Mouse (Mus musculus) E14TG2a.4 (cell line): Measurements from ENCODE around the gene Bcas3.

Experiments used
- H3K27me3 ChIP-seq: 2 replicates; pipeline ENCODE4 v1.6.1; 2014; ENCODE audit warnings: low read length, control low read depth; ENCODE audit not compliant: insufficient read depth
- H3K36me3 ChIP-seq: 2 replicates; pipeline ENCODE4 v1.6.1; 2014; ENCODE audit warnings: low read length, control low read depth; ENCODE audit not compliant: insufficient read depth
- H3K4me1 ChIP-seq: replicated peaks from 2 replicates; pipeline ENCODE4 v1.6.1; 2014; ENCODE audit warnings: low read depth, low read length, control low read depth
- H3K4me3 ChIP-seq: replicated peaks from 2 replicates; pipeline ENCODE4 v1.5.1; 2014; ENCODE audit warnings: mild to moderate bottlenecking, low read length
- H3K9me3 ChIP-seq: 2 replicates; pipeline ENCODE4 v1.6.1; 2014; ENCODE audit warnings: low read length, control low read depth
- CTCF ChIP-seq: conservative IDR thresholded peaks from 2 replicates; pipeline ENCODE4 v1.5.1; 2014; ENCODE audit warnings: low read length
- NANOG ChIP-seq: IDR thresholded peaks from 2 replicates; pipeline ENCODE4 v1.6.1; 2014; ENCODE audit warnings: borderline replicate concordance, low read length, mixed read lengths
- POU5F1 ChIP-seq: IDR thresholded peaks from 2 replicates; pipeline ENCODE4 v1.6.1; 2014; ENCODE audit warnings: low read length, borderline replicate concordance

Gene Bcas3

GRCm38 (mm10) chr11:85509334-85509733 lies 156.4 kb downstream of the Bcas3 start:
- Histone ChIP-seq H3K27me3 (no peaks in the 10 kb centered on the region), H3K36me3 (peaks cover 3% of the 10 kb centered on the region; the same call in 1 of the 2 replicates), H3K4me3 (no peak overlapping the region), H3K4me1 (peaks cover 10% of the 10 kb centered on the region; the same call in 1 of the 2 replicates), H3K9me3 (no peaks in the 10 kb centered on the region)
- TF ChIP-seq POU5F1 (no peak), CTCF (no peak), NANOG (no peak)

DNA sequence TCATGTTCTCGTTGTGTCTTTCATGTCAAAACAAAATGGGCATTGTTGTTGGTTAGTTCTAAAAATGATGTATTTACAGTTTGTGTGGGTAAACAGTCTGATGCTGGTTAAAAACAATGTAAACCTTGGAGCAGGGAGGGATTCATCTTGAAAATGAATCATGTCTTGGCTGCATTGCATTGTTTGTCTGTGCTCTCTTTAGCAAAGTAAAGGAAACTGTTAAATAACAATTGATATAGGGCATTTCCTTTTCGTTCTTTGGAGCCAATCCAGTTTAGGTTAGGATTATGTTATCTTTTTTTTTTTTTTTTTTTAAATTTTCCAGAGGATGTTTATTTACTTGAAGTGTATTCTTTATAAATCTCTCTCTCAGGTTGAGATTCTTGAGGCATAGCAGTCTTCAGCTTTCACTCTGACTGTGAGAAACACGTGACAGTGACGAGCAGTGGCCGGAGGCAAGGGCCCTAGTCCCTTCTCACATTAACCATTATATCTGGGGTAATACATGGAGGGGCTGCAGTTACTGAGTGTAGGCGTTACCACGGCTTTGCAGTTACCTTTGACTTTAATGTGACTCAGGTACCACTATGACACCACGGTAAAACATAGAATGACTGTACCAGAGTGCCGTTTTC lies 158.4 kb downstream of the Bcas3 start:
- no peak for TF ChIP-seq NANOG
- TF ChIP-seq CTCF: no peak
- no peak for TF ChIP-seq POU5F1
- Histone ChIP-seq H3K9me3 (no peaks in the 10 kb centered on the region), H3K27me3 (no peaks in the 10 kb centered on the region), H3K4me3 (no peak overlapping the region), H3K4me1 (peaks cover 10% of the 10 kb centered on the region; the same call in 1 of the 2 replicates), H3K36me3 (peaks cover 3% of the 10 kb centered on the region; the same call in 1 of the 2 replicates)

GRCm38 (mm10) chr11:85516724-85517123 lies 163.8 kb downstream of the Bcas3 start:
- TF ChIP-seq POU5F1 (no peak), NANOG (no peak), CTCF (no peak)
- Histone ChIP-seq H3K4me1 (no peaks in the 10 kb centered on the region), H3K9me3 (no peaks in the 10 kb centered on the region), H3K36me3 (peaks cover 3% of the 10 kb centered on the region; the same call in 1 of the 2 replicates), H3K27me3 (no peaks in the 10 kb centered on the region), H3K4me3 (no peak overlapping the region)

DNA sequence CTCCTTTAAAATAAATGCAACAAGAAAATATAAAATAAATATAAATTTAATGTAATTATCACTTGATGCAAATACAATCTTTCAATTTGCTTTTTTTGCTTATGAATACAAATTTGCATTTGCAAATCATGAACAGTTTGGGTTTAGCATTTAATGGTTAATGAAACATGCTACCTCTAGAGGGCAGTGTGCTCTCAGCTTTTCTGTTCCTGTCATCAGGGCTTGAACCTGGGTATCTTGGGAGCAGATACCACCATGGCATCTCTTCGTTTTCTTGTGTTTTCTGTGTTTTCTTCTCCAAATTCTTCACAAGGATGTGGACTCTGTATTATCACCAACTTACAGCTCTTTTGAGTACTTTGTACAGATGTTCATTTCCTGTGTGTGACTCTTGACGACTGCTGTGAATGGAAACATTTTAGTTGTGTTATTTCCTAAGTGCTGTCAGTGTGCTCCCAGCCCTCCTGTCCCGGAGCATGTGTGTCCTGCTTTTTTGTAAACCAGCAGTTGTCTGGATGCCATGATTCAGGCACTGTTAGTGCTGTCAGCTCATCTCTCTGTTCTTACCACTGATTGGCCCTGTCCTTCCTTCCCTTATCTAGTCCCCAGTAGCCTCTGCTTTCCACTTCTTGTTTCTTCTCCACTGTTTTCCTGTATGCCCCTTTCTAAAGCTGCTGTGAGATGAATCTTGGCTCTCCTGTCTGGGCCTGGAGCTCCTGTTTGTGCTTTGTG lies 165.2 kb downstream of the Bcas3 start:
- Histone ChIP-seq H3K4me3 (no peak overlapping the region), H3K36me3 (no peaks in the 10 kb centered on the region; the same call in 1 of the 2 replicates), H3K27me3 (no peaks in the 10 kb centered on the region), H3K9me3 (no peaks in the 10 kb centered on the region), H3K4me1 (peaks cover 1% of the 10 kb centered on the region)
- TF ChIP-seq POU5F1: no peak
- peak; percentile 55 for TF ChIP-seq CTCF
- TF ChIP-seq NANOG: no peak

- peaks cover 20% of the 10 kb centered on the region for H3K4me1 ChIP-seq
- no peaks in the 10 kb centered on the region; the same call in 1 of the 2 replicates for H3K36me3 ChIP-seq
- H3K27me3 ChIP-seq: no peaks in the 10 kb centered on the region; the same call in 1 of the 2 replicates
- no peaks in the 10 kb centered on the region for H3K9me3 ChIP-seq
- no peak for TF ChIP-seq POU5F1
- no peak for TF ChIP-seq CTCF
- TF ChIP-seq NANOG: no peak
- no peak overlapping the region for H3K4me3 ChIP-seq
These were observed 167.3 kb downstream of the Bcas3 start for GRCm38 (mm10) chr11:85520236-85520635.

- H3K9me3 ChIP-seq: no peaks in the 10 kb centered on the region
- H3K4me1 ChIP-seq: peaks cover 21% of the 10 kb centered on the region
- H3K36me3 ChIP-seq: no peaks in the 10 kb centered on the region; the same call in 1 of the 2 replicates
- H3K4me3 ChIP-seq: no peak overlapping the region
- TF ChIP-seq NANOG: no peak
- TF ChIP-seq POU5F1: no peak
- no peak for TF ChIP-seq CTCF
- no peaks in the 10 kb centered on the region; the same call in 1 of the 2 replicates for H3K27me3 ChIP-seq
These were observed 168.0 kb downstream of the Bcas3 start for GRCm38 (mm10) chr11:85520996-85521395.

DNA sequence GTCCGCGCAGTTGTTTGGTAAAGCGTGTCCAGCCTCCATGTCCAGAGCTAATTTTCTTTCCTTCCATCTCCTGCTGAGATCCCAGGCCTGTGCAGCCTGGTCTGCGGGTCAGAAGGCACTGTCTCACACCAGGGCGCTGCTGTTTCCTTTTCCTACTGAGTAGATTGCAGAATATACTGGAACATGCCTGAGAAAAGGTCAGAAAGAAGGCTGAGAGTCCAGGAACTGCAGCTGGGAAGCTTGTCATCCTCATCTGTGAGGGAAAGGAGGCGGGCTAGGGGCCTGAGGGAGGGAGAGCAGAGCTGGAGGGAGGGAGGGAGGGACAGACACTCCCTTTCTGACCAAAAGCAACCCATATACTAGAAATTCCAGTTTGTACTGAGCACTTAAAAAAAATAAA lies 170.7 kb downstream of the Bcas3 start:
- H3K9me3 ChIP-seq: no peaks in the 10 kb centered on the region
- H3K4me3 ChIP-seq: no peak overlapping the region; the same call in 1 of the 2 replicates
- TF ChIP-seq NANOG: no peak
- TF ChIP-seq POU5F1: no peak
- TF ChIP-seq CTCF: no peak
- H3K27me3 ChIP-seq: no peaks in the 10 kb centered on the region; the same call in 1 of the 2 replicates
- peaks cover 43% of the 10 kb centered on the region for H3K4me1 ChIP-seq
- no peaks in the 10 kb centered on the region; the same call in 1 of the 2 replicates for H3K36me3 ChIP-seq

GRCm38 (mm10) chr11:85524186-85524585 lies 171.2 kb downstream of the Bcas3 start:
- Histone ChIP-seq H3K9me3 (no peaks in the 10 kb centered on the region), H3K4me3 (peak overlapping the region; percentile 45)
- TF ChIP-seq POU5F1: no peak
- no peak for TF ChIP-seq CTCF
- TF ChIP-seq NANOG: no peak

More at GRCm38 (mm10) chr11:85524186-85524585, 171.2 kb downstream of the Bcas3 start:
- Histone ChIP-seq H3K4me1 (peaks cover 48% of the 10 kb centered on the region), H3K36me3 (no peaks in the 10 kb centered on the region; the same call in 1 of the 2 replicates), H3K27me3 (no peaks in the 10 kb centered on the region; the same call in 1 of the 2 replicates)
